Mouse (Mus musculus) MEL (cell line): ENCODE results near the gene Poldip2.

Source experiments
- CTCF ChIP-seq, 3 experiments: IDR thresholded peaks in 2 of 3; conservative IDR thresholded peaks in 1 of 3; 2 replicates each; pipeline ENCODE4 v1.5.1; 2011 to 2012; ENCODE audit warnings: low read length in 3 of 3, low read depth in 2 of 3, mild to moderate bottlenecking in 2 of 3, improper control_type of control experiment in 1 of 3, inconsistent platforms in 1 of 3, mixed read lengths in 1 of 3, moderate library complexity in 1 of 3; ENCODE audit not compliant: control insufficient read depth in 1 of 3, insufficient read depth in 1 of 3, poor library complexity in 1 of 3, severe bottlenecking in 1 of 3
- EP300 ChIP-seq, 2 experiments: IDR thresholded peaks; 2 replicates each; pipeline ENCODE4 v1.6.1; 2011; ENCODE audit warnings: improper control_type of control experiment in 2 of 2, low read length in 2 of 2, low read depth in 1 of 2, mild to moderate bottlenecking in 1 of 2
- GATA1 ChIP-seq: IDR thresholded peaks from 2 replicates; pipeline ENCODE4 v1.6.1; 2011; ENCODE audit warnings: low read depth, low read length, improper control_type of control experiment
- RAD21 ChIP-seq: IDR thresholded peaks from 2 replicates; pipeline ENCODE4 v1.6.1; 2011; ENCODE audit warnings: mild to moderate bottlenecking, low read depth, low read length, improper control_type of control experiment
- SMC3 ChIP-seq: IDR thresholded peaks from 2 replicates; pipeline ENCODE4 v1.6.1; 2011; ENCODE audit warnings: low read depth, low read length, improper control_type of control experiment

DNA sequence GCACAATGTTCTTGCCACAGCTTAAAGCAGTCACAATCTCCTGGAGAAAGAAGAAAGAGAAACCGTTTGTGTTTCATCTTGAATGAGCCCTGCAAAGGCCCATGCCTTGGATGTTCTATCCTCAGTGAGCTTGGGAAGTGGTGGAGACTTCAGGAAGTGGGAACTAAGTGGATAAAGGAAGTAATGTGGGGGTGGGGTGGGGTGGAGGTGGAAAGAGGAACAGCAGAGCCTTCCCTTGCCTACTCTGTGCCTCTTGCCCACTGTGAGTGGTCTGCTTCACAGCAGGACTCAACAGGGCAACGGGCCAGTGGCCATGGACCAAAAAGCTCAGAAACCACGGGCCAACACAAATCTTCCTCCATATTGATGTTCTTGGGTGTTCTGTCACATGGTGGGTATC, 36.7 kb upstream of the Poldip2 start:
- no peak for TF ChIP-seq CTCF (IDR thresholded peaks at IDR 0.05 in 2 of 3, conservative IDR thresholded peaks at IDR 0.05 in 1 of 3; ENCODE audit: control insufficient read depth in 1 of 3, insufficient read depth in 1 of 3, low read depth in 2 of 3, low read length in 3 of 3, poor library complexity in 1 of 3, severe bottlenecking in 1 of 3)
- TF ChIP-seq SMC3, result no peak
- TF ChIP-seq EP300 (IDR thresholded peaks at IDR 0.05; ENCODE audit: low read depth in 1 of 2, low read length in 2 of 2), result no peak
- TF ChIP-seq RAD21, result no peak
- no peak for TF ChIP-seq GATA1
